Mouse (Mus musculus): ENCODE measurements around the gene Cnot2. TPM values are rescaled to one million over a fixed set of nuclear protein-coding genes. Genes with fewer than 3 reads are reported as not detected.

Gene Cnot2
- polyA plus RNA-seq, 1 experiment = 22.0 TPM

- H3K79me3 ChIP-seq (ENCODE audit: low read depth) = no peaks in the 10 kb centered on the region
- no peaks in the 10 kb centered on the region for H3K36me3 ChIP-seq (ENCODE audit: control insufficient read depth, insufficient read depth)
- no peaks in the 10 kb centered on the region for H3K27me3 ChIP-seq (ENCODE audit: control insufficient read depth, insufficient read depth, insufficient read length)
- H3K79me2 ChIP-seq (ENCODE audit: control insufficient read depth, insufficient read depth) = no peaks in the 10 kb centered on the region
- TF ChIP-seq MAX (IDR thresholded peaks at IDR 0.05) (no peak), CTCF (IDR thresholded peaks at IDR 0.05; ENCODE audit: control insufficient read depth, insufficient read depth, insufficient read length) (no peak), MYOD1 (IDR thresholded peaks at IDR 0.05; ENCODE audit: control insufficient read depth, insufficient read length, low read depth) (no peak), FOSL1 (IDR thresholded peaks at IDR 0.05; ENCODE audit: insufficient read depth, low read length, poor library complexity, severe bottlenecking) (no peak), USF1 (IDR thresholded peaks at IDR 0.05; ENCODE audit: low read depth) (no peak), MYOG (IDR thresholded peaks at IDR 0.05; ENCODE audit: control insufficient read depth, extremely low read depth, insufficient read length) (no peak), CEBPB (IDR thresholded peaks at IDR 0.05; ENCODE audit: low read depth) (no peak)
- H3ac ChIP-seq (ENCODE audit: control insufficient read depth, insufficient read length, low read depth) = no peak overlapping the region
- no peak overlapping the region for H3K4me3 ChIP-seq (ENCODE audit: insufficient read depth, poor library complexity, severe bottlenecking)
Measured at GRCm38 (mm10) chr10:116446040-116446439, 135.3 kb downstream of the Cnot2 start.

- no peak for TF ChIP-seq CEBPB (IDR thresholded peaks at IDR 0.05; ENCODE audit: low read depth)
- TF ChIP-seq FOSL1 (IDR thresholded peaks at IDR 0.05; ENCODE audit: insufficient read depth, low read length, poor library complexity, severe bottlenecking) = no peak
- Histone ChIP-seq H3K79me3 (ENCODE audit: low read depth) (no peaks in the 10 kb centered on the region), H3K79me2 (ENCODE audit: control insufficient read depth, insufficient read depth) (no peaks in the 10 kb centered on the region), H3ac (ENCODE audit: control insufficient read depth, insufficient read length, low read depth) (no peak overlapping the region), H3K27me3 (ENCODE audit: control insufficient read depth, insufficient read depth, insufficient read length) (no peaks in the 10 kb centered on the region), H3K4me3 (ENCODE audit: insufficient read depth, poor library complexity, severe bottlenecking) (no peak overlapping the region), H3K36me3 (ENCODE audit: control insufficient read depth, insufficient read depth) (no peaks in the 10 kb centered on the region)
Measured at GRCm38 (mm10) chr10:116444826-116445225, 136.5 kb downstream of the Cnot2 start.

GRCm38 (mm10) chr10:116444371-116444770 is 136.9 kb downstream of the Cnot2 start:
- TF ChIP-seq FOSL1 (IDR thresholded peaks at IDR 0.05; ENCODE audit: insufficient read depth, low read length, poor library complexity, severe bottlenecking) (no peak), MYOD1 (IDR thresholded peaks at IDR 0.05; ENCODE audit: control insufficient read depth, insufficient read length, low read depth) (no peak), MAX (IDR thresholded peaks at IDR 0.05) (no peak), MYOG (IDR thresholded peaks at IDR 0.05; ENCODE audit: control insufficient read depth, extremely low read depth, insufficient read length) (no peak), CTCF (IDR thresholded peaks at IDR 0.05; ENCODE audit: control insufficient read depth, insufficient read depth, insufficient read length) (no peak), CEBPB (IDR thresholded peaks at IDR 0.05; ENCODE audit: low read depth) (no peak), USF1 (IDR thresholded peaks at IDR 0.05; ENCODE audit: low read depth) (no peak)
- H3K79me2 ChIP-seq (ENCODE audit: control insufficient read depth, insufficient read depth) = no peaks in the 10 kb centered on the region

GRCm38 (mm10) chr10:116440946-116441345 is 140.4 kb downstream of the Cnot2 start:
- TF ChIP-seq CEBPB (IDR thresholded peaks at IDR 0.05; ENCODE audit: low read depth) = no peak
- no peak for TF ChIP-seq USF1 (IDR thresholded peaks at IDR 0.05; ENCODE audit: low read depth)
- no peak for TF ChIP-seq CTCF (IDR thresholded peaks at IDR 0.05; ENCODE audit: control insufficient read depth, insufficient read depth, insufficient read length)
- no peak for TF ChIP-seq MYOG (IDR thresholded peaks at IDR 0.05; ENCODE audit: control insufficient read depth, extremely low read depth, insufficient read length)
- TF ChIP-seq MYOD1 (IDR thresholded peaks at IDR 0.05; ENCODE audit: control insufficient read depth, insufficient read length, low read depth) = no peak
- TF ChIP-seq MAX (IDR thresholded peaks at IDR 0.05) = no peak
- TF ChIP-seq FOSL1 (IDR thresholded peaks at IDR 0.05; ENCODE audit: insufficient read depth, low read length, poor library complexity, severe bottlenecking) = no peak
- H3ac ChIP-seq (ENCODE audit: control insufficient read depth, insufficient read length, low read depth) = no peak overlapping the region
- no peaks in the 10 kb centered on the region for H3K79me3 ChIP-seq (ENCODE audit: low read depth)
- no peaks in the 10 kb centered on the region for H3K79me2 ChIP-seq (ENCODE audit: control insufficient read depth, insufficient read depth)
- H3K27me3 ChIP-seq (ENCODE audit: control insufficient read depth, insufficient read depth, insufficient read length) = no peaks in the 10 kb centered on the region
- H3K4me3 ChIP-seq (ENCODE audit: insufficient read depth, poor library complexity, severe bottlenecking) = no peak overlapping the region
- H3K36me3 ChIP-seq (ENCODE audit: control insufficient read depth, insufficient read depth) = no peaks in the 10 kb centered on the region

More at GRCm38 (mm10) chr10:116444371-116444770, 136.9 kb downstream of the Cnot2 start:
- Histone ChIP-seq H3K79me3 (ENCODE audit: low read depth) (no peaks in the 10 kb centered on the region), H3K27me3 (ENCODE audit: control insufficient read depth, insufficient read depth, insufficient read length) (no peaks in the 10 kb centered on the region), H3K4me3 (ENCODE audit: insufficient read depth, poor library complexity, severe bottlenecking) (no peak overlapping the region), H3ac (ENCODE audit: control insufficient read depth, insufficient read length, low read depth) (no peak overlapping the region), H3K36me3 (ENCODE audit: control insufficient read depth, insufficient read depth) (no peaks in the 10 kb centered on the region)

- Histone ChIP-seq H3K79me2 (ENCODE audit: control insufficient read depth, insufficient read depth) (no peaks in the 10 kb centered on the region), H3K27me3 (ENCODE audit: control insufficient read depth, insufficient read depth, insufficient read length) (no peaks in the 10 kb centered on the region), H3K36me3 (ENCODE audit: control insufficient read depth, insufficient read depth) (no peaks in the 10 kb centered on the region), H3K4me3 (ENCODE audit: insufficient read depth, poor library complexity, severe bottlenecking) (no peak overlapping the region), H3K79me3 (ENCODE audit: low read depth) (no peaks in the 10 kb centered on the region), H3ac (ENCODE audit: control insufficient read depth, insufficient read length, low read depth) (no peak overlapping the region)
- no peak for TF ChIP-seq USF1 (IDR thresholded peaks at IDR 0.05; ENCODE audit: low read depth)
- no peak for TF ChIP-seq CEBPB (IDR thresholded peaks at IDR 0.05; ENCODE audit: low read depth)
- TF ChIP-seq FOSL1 (IDR thresholded peaks at IDR 0.05; ENCODE audit: insufficient read depth, low read length, poor library complexity, severe bottlenecking) = no peak
- TF ChIP-seq CTCF (IDR thresholded peaks at IDR 0.05; ENCODE audit: control insufficient read depth, insufficient read depth, insufficient read length) = no peak
- no peak for TF ChIP-seq MAX (IDR thresholded peaks at IDR 0.05)
- no peak for TF ChIP-seq MYOD1 (IDR thresholded peaks at IDR 0.05; ENCODE audit: control insufficient read depth, insufficient read length, low read depth)
- no peak for TF ChIP-seq MYOG (IDR thresholded peaks at IDR 0.05; ENCODE audit: control insufficient read depth, extremely low read depth, insufficient read length)
Measured at GRCm38 (mm10) chr10:116440088-116440487, 141.2 kb downstream of the Cnot2 start.

- Histone ChIP-seq H3K36me3 (ENCODE audit: control insufficient read depth, insufficient read depth) (no peaks in the 10 kb centered on the region), H3ac (ENCODE audit: control insufficient read depth, insufficient read length, low read depth) (no peak overlapping the region), H3K79me2 (ENCODE audit: control insufficient read depth, insufficient read depth) (no peaks in the 10 kb centered on the region), H3K79me3 (ENCODE audit: low read depth) (no peaks in the 10 kb centered on the region), H3K4me3 (ENCODE audit: insufficient read depth, poor library complexity, severe bottlenecking) (no peak overlapping the region), H3K27me3 (ENCODE audit: control insufficient read depth, insufficient read depth, insufficient read length) (no peaks in the 10 kb centered on the region)
- TF ChIP-seq MYOG (IDR thresholded peaks at IDR 0.05; ENCODE audit: control insufficient read depth, extremely low read depth, insufficient read length) = no peak
- no peak for TF ChIP-seq MAX (IDR thresholded peaks at IDR 0.05)
- TF ChIP-seq MYOD1 (IDR thresholded peaks at IDR 0.05; ENCODE audit: control insufficient read depth, insufficient read length, low read depth) = no peak
- TF ChIP-seq CEBPB (IDR thresholded peaks at IDR 0.05; ENCODE audit: low read depth) = no peak
- no peak for TF ChIP-seq USF1 (IDR thresholded peaks at IDR 0.05; ENCODE audit: low read depth)
- TF ChIP-seq CTCF (IDR thresholded peaks at IDR 0.05; ENCODE audit: control insufficient read depth, insufficient read depth, insufficient read length) = no peak
- TF ChIP-seq FOSL1 (IDR thresholded peaks at IDR 0.05; ENCODE audit: insufficient read depth, low read length, poor library complexity, severe bottlenecking) = no peak
Measured at GRCm38 (mm10) chr10:116435455-116435854, 145.9 kb downstream of the Cnot2 start.

Small RNAs within 50 kb of the gene (microRNA-seq; reads per million reads assigned to microRNA genes)
- not detected for gene Gm25190 (ENCODE audit: borderline microRNAs expressed)

Other genes with a start within 250 kb of the Cnot2 start
- 14.1 TPM for gene Kcnmb4, start 107.6 kb downstream of the Cnot2 start, polyA plus RNA-seq (2012; fragmentation: generic; extraction: Trizol)

Measured in C2C12 (cell line).